Mouse (Mus musculus): ENCODE results near the gene Lin52. TPM values are rescaled to one million over a fixed set of nuclear protein-coding genes. Genes with fewer than 3 reads are reported as not detected.

Lin52 gene
- polyA plus RNA-seq, 1 experiment from 2014 or later: 36.0 TPM

- Histone ChIP-seq H3K9ac (replicated peaks) (no peak overlapping the region), H3K27ac (replicated peaks) (no peak overlapping the region), H3K27me3 (peaks cover 12% of the 10 kb centered on the region; the same call in 1 of the 2 replicates), H3K36me3 (no peaks in the 10 kb centered on the region), H3K4me3 (no peak overlapping the region), H3K9me3 (no peaks in the 10 kb centered on the region), H3K4me2 (replicated peaks) (no peak overlapping the region), H3K4me1 (no peaks in the 10 kb centered on the region)
- 60% methylated on average over 8 of the region's 8 CpGs for WGBS
- ATAC-seq (ENCODE audit: low FRiP score, low read depth): no peak
These were observed 104.0 kb downstream of the Lin52 start for GRCm38 (mm10) chr12:84555218-84555617.

- H3K27me3 ChIP-seq: peaks cover 39% of the 10 kb centered on the region
- no peak overlapping the region for H3K4me3 ChIP-seq
- no peak for ATAC-seq (ENCODE audit: low FRiP score, low read depth)
- no peak overlapping the region for H3K4me2 ChIP-seq (replicated peaks)
- H3K27ac ChIP-seq (replicated peaks): no peak overlapping the region
- H3K9me3 ChIP-seq: no peaks in the 10 kb centered on the region
- no peaks in the 10 kb centered on the region for H3K36me3 ChIP-seq
- no peaks in the 10 kb centered on the region for H3K4me1 ChIP-seq
- WGBS: 49% methylated on average over 4 of the region's 4 CpGs
- H3K9ac ChIP-seq (replicated peaks): no peak overlapping the region
These were observed 111.3 kb downstream of the Lin52 start for GRCm38 (mm10) chr12:84562558-84562957.

- Histone ChIP-seq H3K4me2 (replicated peaks) (no peak overlapping the region), H3K36me3 (no peaks in the 10 kb centered on the region), H3K27ac (replicated peaks) (no peak overlapping the region), H3K4me3 (no peak overlapping the region), H3K9me3 (no peaks in the 10 kb centered on the region), H3K27me3 (peaks cover 89% of the 10 kb centered on the region), H3K4me1 (peaks cover 22% of the 10 kb centered on the region), H3K9ac (replicated peaks) (no peak overlapping the region)
- no peak for ATAC-seq (ENCODE audit: low FRiP score, low read depth)
- WGBS: 86% methylated on average over 6 of the region's 6 CpGs
These were observed 116.4 kb downstream of the Lin52 start for GRCm38 (mm10) chr12:84567576-84567975.

- WGBS: under 1% methylated on average over 25 of the region's 25 CpGs
- peaks cover 91% of the 10 kb centered on the region for H3K27me3 ChIP-seq
- no peak for ATAC-seq (ENCODE audit: low FRiP score, low read depth)
- peaks cover 22% of the 10 kb centered on the region for H3K4me1 ChIP-seq
- H3K9ac ChIP-seq (replicated peaks): no peak within 1 kb of the TSS
- H3K9me3 ChIP-seq: no peaks in the 10 kb centered on the region
- no peak within 1 kb of the TSS for H3K27ac ChIP-seq (replicated peaks)
- H3K4me3 ChIP-seq: peak within 1 kb of the TSS; percentile 25
- peak within 1 kb of the TSS; percentile 39 for H3K4me2 ChIP-seq (replicated peaks)
- H3K36me3 ChIP-seq: no peaks in the 10 kb centered on the region
These were observed 118.2 kb downstream of the Lin52 start, which contains the start of gene Vsx2 for GRCm38 (mm10) chr12:84569336-84569970. Gene Vsx2 (plus strand): TSS chr12:84569762.

- H3K9me3 ChIP-seq: no peaks in the 10 kb centered on the region
- peak overlapping the region; percentile 39 for H3K4me2 ChIP-seq (replicated peaks)
- peaks cover 22% of the 10 kb centered on the region for H3K4me1 ChIP-seq
- H3K4me3 ChIP-seq: peak overlapping the region; percentile 25
- H3K9ac ChIP-seq (replicated peaks): no peak overlapping the region
- H3K27me3 ChIP-seq: peaks cover 93% of the 10 kb centered on the region
- no peak for ATAC-seq (ENCODE audit: low FRiP score, low read depth)
- no peak overlapping the region for H3K27ac ChIP-seq (replicated peaks)
- H3K36me3 ChIP-seq: no peaks in the 10 kb centered on the region
- WGBS: 1% methylated on average over 40 of the region's 40 CpGs
These were observed 118.9 kb downstream of the Lin52 start for GRCm38 (mm10) chr12:84569976-84570693.

GRCm38 (mm10) chr12:84570694-84571415 lies 119.6 kb downstream of the Lin52 start:
- ATAC-seq (ENCODE audit: low FRiP score, low read depth): no peak
- Histone ChIP-seq H3K9ac (replicated peaks) (no peak overlapping the region), H3K36me3 (no peaks in the 10 kb centered on the region), H3K4me2 (replicated peaks) (peak overlapping the region; percentile 9; the same call in 1 of the 2 replicates), H3K4me1 (peaks cover 22% of the 10 kb centered on the region), H3K27ac (replicated peaks) (no peak overlapping the region), H3K27me3 (peaks cover 98% of the 10 kb centered on the region), H3K9me3 (no peaks in the 10 kb centered on the region), H3K4me3 (no peak overlapping the region)
- WGBS: 1% methylated on average over 34 of the region's 34 CpGs

- 1% methylated on average over 43 of the region's 43 CpGs for WGBS
- no peak for ATAC-seq (ENCODE audit: low FRiP score, low read depth)
- Histone ChIP-seq H3K36me3 (no peaks in the 10 kb centered on the region), H3K4me3 (peak overlapping the region; percentile 14; the same call in 1 of the 2 replicates), H3K27ac (replicated peaks) (no peak overlapping the region), H3K4me1 (peaks cover 22% of the 10 kb centered on the region), H3K9me3 (no peaks in the 10 kb centered on the region), H3K4me2 (replicated peaks) (peak overlapping the region; percentile 9; the same call in 1 of the 2 replicates), H3K9ac (replicated peaks) (no peak overlapping the region), H3K27me3 (peaks cover 99% of the 10 kb centered on the region)
These were observed 120.5 kb downstream of the Lin52 start for GRCm38 (mm10) chr12:84571466-84572340.

- no peak for ATAC-seq (ENCODE audit: low FRiP score, low read depth)
- under 1% methylated on average over 7 of the region's 7 CpGs for WGBS
- Histone ChIP-seq H3K9ac (replicated peaks) (no peak overlapping the region), H3K9me3 (no peaks in the 10 kb centered on the region), H3K4me1 (peaks cover 22% of the 10 kb centered on the region), H3K4me2 (replicated peaks) (no peak overlapping the region), H3K36me3 (no peaks in the 10 kb centered on the region), H3K4me3 (peak overlapping the region; percentile 14; the same call in 1 of the 2 replicates), H3K27me3 (peaks cover 99% of the 10 kb centered on the region), H3K27ac (replicated peaks) (no peak overlapping the region)
These were observed 121.1 kb downstream of the Lin52 start for GRCm38 (mm10) chr12:84572341-84572720.

- ATAC-seq (ENCODE audit: low FRiP score, low read depth): no peak
- Histone ChIP-seq H3K9me3 (no peaks in the 10 kb centered on the region), H3K27ac (replicated peaks) (no peak overlapping the region), H3K4me2 (replicated peaks) (no peak overlapping the region), H3K27me3 (peaks cover 98% of the 10 kb centered on the region), H3K4me3 (no peak overlapping the region), H3K4me1 (peaks cover 22% of the 10 kb centered on the region), H3K36me3 (no peaks in the 10 kb centered on the region), H3K9ac (replicated peaks) (no peak overlapping the region)
- 16% methylated on average over 7 of the region's 7 CpGs for WGBS
These were observed 121.9 kb downstream of the Lin52 start for GRCm38 (mm10) chr12:84573094-84573493.

- Histone ChIP-seq H3K9me3 (no peaks in the 10 kb centered on the region), H3K9ac (replicated peaks) (no peak overlapping the region), H3K4me1 (peaks cover 7% of the 10 kb centered on the region; the same call in 1 of the 2 replicates), H3K36me3 (no peaks in the 10 kb centered on the region), H3K27ac (replicated peaks) (no peak overlapping the region), H3K4me2 (replicated peaks) (no peak overlapping the region), H3K27me3 (peaks cover 50% of the 10 kb centered on the region), H3K4me3 (no peak overlapping the region)
- ATAC-seq (ENCODE audit: low FRiP score, low read depth): no peak
- WGBS: 75% methylated on average over 11 of the region's 11 CpGs
These were observed 126.7 kb downstream of the Lin52 start for GRCm38 (mm10) chr12:84577768-84578439.

- peaks cover 7% of the 10 kb centered on the region; the same call in 1 of the 2 replicates for H3K4me1 ChIP-seq
- H3K27me3 ChIP-seq: peaks cover 45% of the 10 kb centered on the region
- no peak overlapping the region for H3K9ac ChIP-seq (replicated peaks)
- no peak overlapping the region for H3K4me3 ChIP-seq
- ATAC-seq (ENCODE audit: low FRiP score, low read depth): 0 out of 2 replicates have a peak, but pooled peaks have one; percentile 47
- H3K9me3 ChIP-seq: no peaks in the 10 kb centered on the region
- no peak overlapping the region for H3K27ac ChIP-seq (replicated peaks)
- 49% methylated on average over 5 of the region's 5 CpGs for WGBS
- no peak overlapping the region for H3K4me2 ChIP-seq (replicated peaks)
- no peaks in the 10 kb centered on the region for H3K36me3 ChIP-seq
These were observed 127.2 kb downstream of the Lin52 start for GRCm38 (mm10) chr12:84578440-84578770.

All from midbrain, embryonic 12.5 days (tissue).